Mouse (Mus musculus) thymus, postnatal 14 days (tissue): Measurements from ENCODE around the gene Uchl3.

Experiments used
- DNase-seq: peaks from one replicate; pipeline ENCODE4 v3.0.0; 2021

The Uchl3 gene

GRCm38 (mm10) chr14:101668626-101669025 is 14.9 kb downstream of the Uchl3 start:
- no peak for DNase-seq

- no peak for DNase-seq
Measured at GRCm38 (mm10) chr14:101672226-101672625, 18.5 kb downstream of the Uchl3 start.

- DNase-seq = no peak
Measured at GRCm38 (mm10) chr14:101687696-101688095, 33.9 kb downstream of the Uchl3 start.

GRCm38 (mm10) chr14:101688406-101688805 is 34.6 kb downstream of the Uchl3 start:
- DNase-seq = no peak

GRCm38 (mm10) chr14:101704479-101704878 is 50.7 kb downstream of the Uchl3 start:
- DNase-seq = no peak

GRCm38 (mm10) chr14:101707088-101707487 is 53.3 kb downstream of the Uchl3 start:
- no peak for DNase-seq

- no peak for DNase-seq
Measured at GRCm38 (mm10) chr14:101714414-101714813, 60.6 kb downstream of the Uchl3 start.

- DNase-seq = peak; percentile 23
Measured at GRCm38 (mm10) chr14:101729237-101729971, 75.6 kb downstream of the Uchl3 start, which contains the start of the genes Gm9922 and Lmo7. Gm9922 (minus strand) TSS chr14:101729814. Lmo7 (plus strand) TSS chr14:101729957.

GRCm38 (mm10) chr14:101729972-101730692 is 76.4 kb downstream of the Uchl3 start:
- no peak for DNase-seq

- DNase-seq = no peak
Measured at GRCm38 (mm10) chr14:101733542-101734303, 80.0 kb downstream of the Uchl3 start.

- no peak for DNase-seq
Measured at GRCm38 (mm10) chr14:101737501-101737900, 83.7 kb downstream of the Uchl3 start.
